Mouse (Mus musculus) kidney, postnatal 14 days (tissue): Measurements from ENCODE around the gene Stam2.

Experiments
- DNase-seq: peaks from one replicate; pipeline ENCODE4 v3.0.0; 2022; ENCODE audit warnings: mixed read lengths

Gene Stam2

GRCm38 (mm10) chr2:52720231-52721025 lies 21.7 kb downstream of the Stam2 start:
- DNase-seq: no peak

GRCm38 (mm10) chr2:52717076-52717475 lies 25.0 kb downstream of the Stam2 start:
- no peak for DNase-seq

- no peak for DNase-seq
Observed at GRCm38 (mm10) chr2:52715538-52715937, 26.5 kb downstream of the Stam2 start.

- DNase-seq: no peak
Observed at GRCm38 (mm10) chr2:52714111-52714510, 28.0 kb downstream of the Stam2 start.

GRCm38 (mm10) chr2:52710804-52711203 lies 31.3 kb downstream of the Stam2 start:
- no peak for DNase-seq

- DNase-seq: no peak
Observed at GRCm38 (mm10) chr2:52709417-52709816, 32.7 kb downstream of the Stam2 start.

- DNase-seq: no peak
Observed at GRCm38 (mm10) chr2:52701368-52702036, 40.6 kb downstream of the Stam2 start.

- DNase-seq: no peak
Observed at GRCm38 (mm10) chr2:52700352-52700751, 41.7 kb downstream of the Stam2 start.

GRCm38 (mm10) chr2:52694604-52695003 lies 47.5 kb downstream of the Stam2 start:
- DNase-seq: no peak

GRCm38 (mm10) chr2:52691745-52692144 lies 50.3 kb downstream of the Stam2 start:
- no peak for DNase-seq

- no peak for DNase-seq
Observed at GRCm38 (mm10) chr2:52686601-52687000, 55.5 kb downstream of the Stam2 start.

- DNase-seq: no peak
Observed at GRCm38 (mm10) chr2:52677589-52677988, 64.5 kb downstream of the Stam2 start.

GRCm38 (mm10) chr2:52676913-52677303 lies 65.2 kb downstream of the Stam2 start:
- DNase-seq: peak; percentile 44

- peak; percentile 65 for DNase-seq
Observed at GRCm38 (mm10) chr2:52676023-52676912, 65.8 kb downstream of the Stam2 start, which contains the start of gene Cacnb4. Cacnb4 (minus strand) TSS chr2:52676831.

- DNase-seq: peak; percentile 12
Observed at GRCm38 (mm10) chr2:52675278-52675987, 66.6 kb downstream of the Stam2 start.

- peak; percentile 19 for DNase-seq
Observed at GRCm38 (mm10) chr2:52674886-52675277, 67.2 kb downstream of the Stam2 start.

- DNase-seq: no peak
Observed at GRCm38 (mm10) chr2:52673172-52673571, 68.9 kb downstream of the Stam2 start.

GRCm38 (mm10) chr2:52670733-52671132 lies 71.3 kb downstream of the Stam2 start:
- DNase-seq: no peak

- DNase-seq: no peak
Observed at GRCm38 (mm10) chr2:52668480-52668879, 73.6 kb downstream of the Stam2 start.

GRCm38 (mm10) chr2:52656722-52657121 lies 85.4 kb downstream of the Stam2 start:
- no peak for DNase-seq

GRCm38 (mm10) chr2:52654541-52654940 lies 87.5 kb downstream of the Stam2 start:
- DNase-seq: no peak

GRCm38 (mm10) chr2:52651547-52651946 lies 90.5 kb downstream of the Stam2 start:
- no peak for DNase-seq
